Mouse (Mus musculus): ENCODE results near the gene Ehf. TPM values are rescaled to one million over a fixed set of nuclear protein-coding genes. Genes with fewer than 3 reads are reported as not detected.

Ehf gene
- polyA plus RNA-seq, 1 experiment from 2014 or later, result 2.9 TPM

DNA sequence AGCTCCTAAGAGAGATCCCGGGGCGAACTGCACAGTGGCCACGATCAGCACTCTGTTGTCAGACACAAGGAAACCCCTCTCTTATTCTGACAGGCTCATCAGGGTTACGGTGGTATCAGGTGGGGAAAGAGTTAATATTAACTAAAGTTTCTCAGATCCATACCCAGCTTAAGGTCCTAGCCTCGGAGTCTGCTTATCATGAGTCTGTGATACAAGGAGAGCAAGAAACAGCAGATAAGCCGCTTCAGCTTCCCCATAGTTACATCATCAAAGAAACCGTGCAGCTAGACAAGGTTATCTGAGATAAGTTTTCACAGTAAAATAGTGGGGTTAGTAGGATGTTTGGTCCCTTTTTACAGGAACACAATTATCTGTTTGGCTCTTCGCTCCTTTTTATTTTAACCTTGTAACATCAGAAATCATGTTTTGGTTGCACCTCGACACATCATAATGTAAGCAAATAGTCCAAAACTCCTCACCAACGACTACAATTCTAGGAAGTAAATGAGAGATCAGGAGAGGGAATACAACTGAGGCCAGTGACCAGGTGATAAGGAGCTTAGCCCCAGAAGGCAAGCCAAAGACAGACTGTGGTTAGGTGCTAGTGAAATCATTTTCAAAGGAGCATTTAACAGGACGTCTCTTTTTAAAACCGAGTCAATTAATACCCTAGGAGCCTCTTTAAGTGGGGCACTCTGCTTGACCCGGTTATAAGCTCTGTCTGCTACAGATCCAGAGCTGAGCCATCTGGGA is 4.2 kb downstream of the Ehf start:
- no peak for ATAC-seq
- ChIA-PET CTCF (interaction anchor here (0.7 to 1.6 kb wide), 5 partner anchors 10 to 26 kb away, joined by 3 to 4 read pairs (median 3); no protein-coding TSS in a partner anchor), POLR2A (interaction anchor here (0.5 kb wide), 1 partner anchor 41 kb away, joined by 3 read pairs; no protein-coding TSS in a partner anchor)
- no peaks in the 10 kb centered on the region for H3K27me3 ChIP-seq
- in situ Hi-C loops (cut with MboI; ENCODE audit: low pct_unique_long_range_greater_than_20kb), result no loop called here
- no peak for DNase-seq (ENCODE audit: low read depth, low spot score)
- no peak for TF ChIP-seq CTCF (IDR thresholded peaks at IDR 0.05)

DNA sequence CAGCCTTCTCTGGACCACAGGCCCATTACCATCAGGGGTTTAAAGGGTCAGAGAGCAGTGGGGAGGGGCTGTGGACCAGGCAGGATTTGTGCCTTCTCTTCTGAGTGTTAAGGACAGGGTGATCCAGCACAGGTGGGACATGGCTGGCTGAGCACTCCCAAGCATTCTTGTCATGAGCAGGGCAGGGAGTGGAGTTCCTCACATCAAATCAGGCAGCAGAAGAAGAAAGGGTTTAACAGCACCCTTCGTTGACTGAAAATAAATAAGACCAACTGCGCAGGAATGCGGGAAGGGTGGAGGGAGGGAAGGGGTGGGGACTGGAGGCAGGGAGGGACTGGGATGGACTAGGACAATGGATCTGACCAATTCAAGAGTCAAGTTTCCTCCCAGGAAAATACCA is 8.6 kb downstream of the Ehf start:
- ChIA-PET POLR2A (no interaction called here), CTCF (no interaction called here)
- in situ Hi-C loops (cut with MboI; ENCODE audit: low pct_unique_long_range_greater_than_20kb), result no loop called here
- no peak for TF ChIP-seq CTCF (IDR thresholded peaks at IDR 0.05)
- no peak for ATAC-seq
- DNase-seq (ENCODE audit: low read depth, low spot score), result no peak
- H3K27me3 ChIP-seq, result no peaks in the 10 kb centered on the region

DNA sequence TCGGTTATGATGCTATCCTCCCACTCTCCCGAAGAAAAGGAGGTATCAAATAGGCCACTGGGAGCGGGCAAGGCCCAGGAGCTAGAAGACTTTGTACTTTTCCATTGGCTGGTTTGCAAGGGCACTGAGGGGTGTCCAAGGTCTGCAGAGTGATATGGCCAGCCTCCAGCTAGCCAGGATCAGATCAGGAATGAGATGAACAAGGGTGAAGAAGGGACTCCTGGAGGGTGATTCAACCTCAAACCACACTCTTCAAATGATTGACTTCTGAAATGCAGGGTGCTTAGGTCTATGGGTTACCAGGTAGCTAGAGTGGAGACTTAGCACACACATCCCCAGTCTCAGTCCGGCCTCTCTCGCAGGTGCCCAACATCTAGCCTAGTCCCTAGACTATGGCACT is 9.3 kb downstream of the Ehf start:
- ATAC-seq, result no peak
- POLR2A ChIA-PET, result interaction anchor here (0.6 to 0.7 kb wide), 2 partner anchors 32 to 737 kb away, joined by 3 to 4 read pairs; no protein-coding TSS in a partner anchor
- no peak for DNase-seq (ENCODE audit: low read depth, low spot score)
- in situ Hi-C loops (cut with MboI; ENCODE audit: low pct_unique_long_range_greater_than_20kb), result no loop called here
- TF ChIP-seq CTCF (IDR thresholded peaks at IDR 0.05), result no peak
- CTCF ChIA-PET, result interaction anchor here (0.9 to 1.1 kb wide), 2 partner anchors 14 to 90 kb away, joined by 3 to 4 read pairs; no protein-coding TSS in a partner anchor
- H3K27me3 ChIP-seq, result no peaks in the 10 kb centered on the region

DNA sequence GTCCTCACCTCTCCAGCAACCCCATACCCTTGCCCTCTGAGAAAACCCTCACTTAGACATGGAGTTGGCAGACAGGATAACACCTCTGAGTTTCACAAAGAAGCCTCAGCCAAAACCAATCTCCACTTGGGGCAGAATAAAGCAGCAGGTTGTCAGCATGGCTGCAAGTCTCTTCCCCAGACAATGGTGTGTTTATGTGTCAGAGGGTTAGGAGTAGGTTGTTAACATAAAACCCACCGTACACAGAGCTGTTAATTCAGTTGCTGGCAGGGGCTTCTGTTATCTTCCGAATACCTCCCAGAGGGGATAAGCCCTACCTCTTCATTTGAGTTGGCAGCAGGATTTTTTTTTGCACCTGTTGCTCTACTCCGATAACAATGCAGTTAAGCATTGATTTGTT is 9.9 kb downstream of the Ehf start:
- H3K27me3 ChIP-seq, result no peaks in the 10 kb centered on the region
- ChIA-PET POLR2A (interaction anchor here (0.6 to 0.7 kb wide), 2 partner anchors 31 to 737 kb away, joined by 3 to 4 read pairs; no protein-coding TSS in a partner anchor), CTCF (interaction anchor here (0.9 to 1.1 kb wide), 2 partner anchors 14 to 90 kb away, joined by 3 to 4 read pairs; no protein-coding TSS in a partner anchor)
- in situ Hi-C loops (cut with MboI; ENCODE audit: low pct_unique_long_range_greater_than_20kb), result no loop called here
- no peak for ATAC-seq
- DNase-seq (ENCODE audit: low read depth, low spot score), result no peak
- no peak for TF ChIP-seq CTCF (IDR thresholded peaks at IDR 0.05)

DNA sequence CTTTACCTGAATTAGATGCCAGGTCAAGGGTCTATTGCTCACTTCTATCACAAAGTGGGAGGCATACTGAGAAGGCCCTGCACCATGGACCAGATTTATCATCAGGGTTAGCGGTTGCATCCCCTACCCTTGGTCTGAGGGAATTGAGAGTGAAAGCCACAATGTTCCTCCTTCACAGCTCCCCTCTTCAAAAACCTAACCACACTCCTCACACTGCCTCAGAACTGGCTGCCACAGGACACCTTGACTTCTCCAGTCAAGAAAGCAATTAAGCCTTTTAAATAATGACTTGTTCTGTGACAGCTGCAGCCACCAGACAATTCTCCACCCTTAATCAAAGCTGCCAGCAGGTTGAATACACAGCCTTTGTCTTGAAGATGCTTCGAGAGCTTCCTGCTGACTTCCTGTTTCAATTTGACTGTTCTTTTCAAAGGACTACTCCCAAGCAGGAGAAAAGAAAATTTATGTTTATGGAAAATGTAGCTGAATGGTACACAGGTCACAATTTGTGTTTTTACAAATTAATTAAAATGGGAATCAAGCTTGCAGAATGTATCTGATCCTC is 12.3 kb downstream of the Ehf start:
- in situ Hi-C loops (cut with MboI; ENCODE audit: low pct_unique_long_range_greater_than_20kb), result no loop called here
- H3K27me3 ChIP-seq, result no peaks in the 10 kb centered on the region
- no peak for DNase-seq (ENCODE audit: low read depth, low spot score)
- ATAC-seq, result no peak
- ChIA-PET POLR2A (no interaction called here), CTCF (interaction anchor here (1.2 to 1.6 kb wide), 3 partner anchors 10 to 152 kb away, joined by 3 to 7 read pairs (median 4); no protein-coding TSS in a partner anchor)
- TF ChIP-seq CTCF (IDR thresholded peaks at IDR 0.05), result no peak

DNA sequence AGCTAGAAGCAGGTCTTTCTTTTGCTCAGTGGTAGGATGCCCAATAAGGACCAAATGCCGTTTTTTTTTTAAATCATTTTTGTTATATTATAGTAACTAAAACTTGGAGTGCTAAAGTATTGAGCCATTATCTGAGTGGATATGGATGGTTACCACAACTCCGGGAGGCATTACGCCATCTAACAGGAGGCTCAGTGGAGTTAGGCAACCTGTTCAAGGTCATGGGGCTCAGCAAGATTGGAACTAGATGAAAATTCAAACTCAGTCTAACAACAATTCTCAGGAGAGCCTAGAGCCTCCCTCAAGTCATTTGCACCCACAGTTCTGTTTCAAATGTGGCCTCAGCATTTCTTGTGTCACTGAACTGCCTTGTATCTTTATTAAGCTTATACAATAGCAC is 12.9 kb downstream of the Ehf start:
- CTCF ChIA-PET, result interaction anchor here (1.0 to 1.6 kb wide), 5 partner anchors 10 to 151 kb away, joined by 3 to 7 read pairs (median 4); no protein-coding TSS in a partner anchor
- no peak for TF ChIP-seq CTCF (IDR thresholded peaks at IDR 0.05)
- in situ Hi-C loops (cut with MboI; ENCODE audit: low pct_unique_long_range_greater_than_20kb), result no loop called here
- H3K27me3 ChIP-seq, result no peaks in the 10 kb centered on the region
- POLR2A ChIA-PET, result no interaction called here
- ATAC-seq, result no peak
- no peak for DNase-seq (ENCODE audit: low read depth, low spot score)

DNA sequence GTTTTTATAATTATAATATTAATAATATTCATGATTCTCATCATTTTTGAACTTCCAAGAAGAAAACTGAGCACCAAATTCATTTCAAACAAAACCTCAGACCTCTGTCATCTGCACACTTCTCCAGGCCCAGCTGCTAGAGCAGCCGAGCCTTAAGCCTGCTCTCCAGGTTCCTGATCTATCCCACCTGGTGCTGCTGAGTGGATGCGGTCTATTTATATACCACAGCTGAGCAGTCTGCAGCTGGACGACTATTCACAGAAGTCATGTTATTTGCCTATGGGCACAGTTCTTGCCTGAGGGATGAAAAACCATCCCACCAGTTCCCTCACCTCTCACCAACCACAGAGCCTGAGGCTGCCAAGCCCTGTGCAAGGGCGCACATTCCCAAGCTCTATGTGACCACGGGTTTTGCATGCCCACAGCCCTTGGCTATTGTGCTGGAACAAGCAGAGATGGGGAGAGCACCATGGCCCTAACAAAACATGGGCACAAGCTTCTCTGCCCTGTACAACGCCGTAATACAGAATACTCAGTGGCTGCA is 13.6 kb downstream of the Ehf start:
- ATAC-seq, result peak; percentile 55

DNA sequence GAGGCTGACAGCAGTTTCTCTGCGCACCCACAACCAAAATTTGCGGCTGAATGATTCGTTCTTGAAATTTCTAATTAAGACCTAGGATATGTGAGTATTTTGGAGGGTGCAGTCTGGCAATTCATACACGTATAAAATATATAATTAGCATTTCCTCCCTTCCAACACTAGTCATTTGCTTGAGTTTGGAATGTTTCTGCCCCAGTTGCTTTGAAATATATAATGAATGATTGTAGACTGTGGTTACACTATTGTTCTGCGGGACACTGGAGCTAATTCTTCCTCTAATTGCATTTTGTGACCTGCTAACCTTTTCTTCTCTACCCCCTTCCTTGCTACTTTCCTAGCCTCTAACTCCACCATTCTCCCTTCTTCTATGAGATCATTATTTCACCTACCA is 15.4 kb downstream of the Ehf start:
- ATAC-seq (no peak), DNase-seq (ENCODE audit: low read depth, low spot score) (no peak)
- H3K27me3 ChIP-seq, result no peaks in the 10 kb centered on the region
- in situ Hi-C loops (cut with MboI; ENCODE audit: low pct_unique_long_range_greater_than_20kb), result loop anchor here (5.0 kb wide), 1 partner anchor 40 kb away; no protein-coding TSS in a partner anchor
- no peak for TF ChIP-seq CTCF (IDR thresholded peaks at IDR 0.05)
- POLR2A ChIA-PET, result no interaction called here
- CTCF ChIA-PET, result interaction anchor here (1.8 kb wide), 2 partner anchors 59 to 74 kb away, joined by 5 to 6 read pairs; no protein-coding TSS in a partner anchor

More for the DNA sequence above, 13.6 kb downstream of the Ehf start:
- in situ Hi-C loops (cut with MboI; ENCODE audit: low pct_unique_long_range_greater_than_20kb), result loop anchor here (5.0 kb wide), 1 partner anchor 38 kb away; no protein-coding TSS in a partner anchor
- POLR2A ChIA-PET, result no interaction called here
- no peak for DNase-seq (ENCODE audit: low read depth, low spot score)
- CTCF ChIA-PET, result interaction anchor here (0.9 to 1.7 kb wide), 6 partner anchors 9 to 150 kb away, joined by 3 to 6 read pairs (median 4); no protein-coding TSS in a partner anchor
- no peaks in the 10 kb centered on the region for H3K27me3 ChIP-seq
- no peak for TF ChIP-seq CTCF (IDR thresholded peaks at IDR 0.05)

DNA sequence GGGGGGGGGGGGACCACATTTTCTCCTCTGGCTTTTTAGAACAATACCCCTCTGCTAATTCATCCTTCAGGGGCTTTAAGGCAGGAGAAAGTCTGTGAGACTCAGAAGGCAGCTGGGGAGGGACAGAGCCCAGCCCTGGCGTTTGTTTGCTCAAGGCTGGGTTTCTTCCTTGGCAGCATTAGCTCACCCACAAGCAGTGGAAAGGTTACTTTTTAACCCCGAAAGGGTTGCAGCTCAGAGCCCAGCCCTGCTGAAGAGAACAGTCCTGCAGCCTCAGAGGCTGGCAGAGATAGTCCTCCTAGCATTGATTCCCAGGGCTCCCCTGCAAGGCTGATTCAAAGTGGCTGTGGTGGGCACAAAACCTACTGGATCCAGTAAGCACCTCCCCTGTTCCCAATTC is 17.5 kb downstream of the Ehf start:
- POLR2A ChIA-PET, result no interaction called here
- CTCF ChIA-PET, result interaction anchor here (1.0 to 1.6 kb wide), 3 partner anchors 13 to 70 kb away, joined by 3 to 4 read pairs (median 3); no protein-coding TSS in a partner anchor
- no peak for DNase-seq (ENCODE audit: low read depth, low spot score)
- ATAC-seq, result peak; percentile 65
- TF ChIP-seq CTCF (IDR thresholded peaks at IDR 0.05), result no peak
- in situ Hi-C loops (cut with MboI; ENCODE audit: low pct_unique_long_range_greater_than_20kb), result loop anchor here (5.0 kb wide), 1 partner anchor 42 kb away; no protein-coding TSS in a partner anchor
- no peaks in the 10 kb centered on the region for H3K27me3 ChIP-seq

DNA sequence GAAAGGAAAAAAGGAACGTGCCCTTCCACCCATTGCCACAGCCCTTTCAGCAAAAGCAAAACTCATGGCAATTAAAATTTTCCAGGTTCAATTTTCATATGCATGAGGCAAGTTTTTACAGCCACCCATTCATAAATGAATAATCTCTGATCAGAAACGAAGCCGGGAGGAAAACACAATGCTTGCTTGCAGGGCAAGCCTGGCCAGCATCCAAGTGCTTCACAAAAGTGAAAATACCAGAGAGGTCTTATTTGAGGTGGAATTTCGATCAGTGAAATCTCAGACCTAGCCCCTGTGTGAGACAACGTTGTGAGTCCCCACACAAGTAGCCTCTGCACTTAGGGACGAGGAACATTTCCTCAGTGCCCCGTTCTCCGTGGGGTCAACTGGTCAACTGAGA is 19.3 kb downstream of the Ehf start:
- H3K27me3 ChIP-seq, result no peaks in the 10 kb centered on the region
- no peak for DNase-seq (ENCODE audit: low read depth, low spot score)
- in situ Hi-C loops (cut with MboI; ENCODE audit: low pct_unique_long_range_greater_than_20kb), result no loop called here
- no peak for ATAC-seq
- POLR2A ChIA-PET, result interaction anchor here (0.6 to 1.3 kb wide), 3 partner anchors 7 to 87 kb away, joined by 3 read pairs; no protein-coding TSS in a partner anchor
- CTCF ChIA-PET, result interaction anchor here (1.5 to 2.0 kb wide), 3 partner anchors 9 to 34 kb away, joined by 3 to 7 read pairs (median 4); no protein-coding TSS in a partner anchor
- no peak for TF ChIP-seq CTCF (IDR thresholded peaks at IDR 0.05)

All from Patski (cell line).